Mouse (Mus musculus): Measurements from ENCODE around the gene Inppl1. TPM values are rescaled to one million over a fixed set of nuclear protein-coding genes. Genes with fewer than 3 reads are reported as not detected.

Gene Inppl1
- polyA plus RNA-seq, 1 experiment: 27.7 TPM

DNA sequence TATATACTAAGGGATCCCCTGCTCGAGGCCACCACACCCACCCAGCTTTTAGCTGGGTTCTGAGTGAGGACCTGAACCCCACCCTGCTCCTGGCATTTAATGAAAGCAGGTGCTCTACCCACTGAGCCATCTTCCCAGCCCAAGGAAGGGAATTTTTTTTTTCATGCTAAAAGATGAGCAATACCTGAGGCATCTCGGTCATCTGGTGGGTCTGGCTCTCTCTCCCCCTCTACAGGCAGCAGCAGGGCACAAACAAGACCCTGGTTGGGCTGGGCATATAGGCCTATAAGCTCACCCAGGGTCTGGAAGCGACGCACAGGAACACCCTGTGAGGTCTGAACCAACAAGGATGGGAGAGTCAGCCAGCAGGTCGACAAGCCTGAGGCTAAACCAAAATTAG, 4.7 kb downstream of the Inppl1 start:
- TF ChIP-seq POLR2A (IDR thresholded peaks at IDR 0.05; ENCODE audit: control insufficient read depth, low read depth, low read length) (no peak), CTCF (IDR thresholded peaks at IDR 0.05; ENCODE audit: control insufficient read depth, insufficient read depth, insufficient replicate concordance, low read depth, low read length) (no peak)
- peaks cover 7% of the 10 kb centered on the region for H3K4me1 ChIP-seq (ENCODE audit: control insufficient read depth, insufficient read depth, low read length)
- no peaks in the 10 kb centered on the region for H3K27me3 ChIP-seq (ENCODE audit: control insufficient read depth, insufficient read depth, low read length)
- no peak overlapping the region for H3K27ac ChIP-seq (ENCODE audit: control insufficient read depth, insufficient read depth, low read depth, low read length)
- H3K4me3 ChIP-seq (ENCODE audit: control insufficient read depth, low read depth, low read length): no peak overlapping the region
- H3K36me3 ChIP-seq (ENCODE audit: control insufficient read depth, insufficient read depth, low read length): no peaks in the 10 kb centered on the region; the same call in none of the 2 replicates

DNA sequence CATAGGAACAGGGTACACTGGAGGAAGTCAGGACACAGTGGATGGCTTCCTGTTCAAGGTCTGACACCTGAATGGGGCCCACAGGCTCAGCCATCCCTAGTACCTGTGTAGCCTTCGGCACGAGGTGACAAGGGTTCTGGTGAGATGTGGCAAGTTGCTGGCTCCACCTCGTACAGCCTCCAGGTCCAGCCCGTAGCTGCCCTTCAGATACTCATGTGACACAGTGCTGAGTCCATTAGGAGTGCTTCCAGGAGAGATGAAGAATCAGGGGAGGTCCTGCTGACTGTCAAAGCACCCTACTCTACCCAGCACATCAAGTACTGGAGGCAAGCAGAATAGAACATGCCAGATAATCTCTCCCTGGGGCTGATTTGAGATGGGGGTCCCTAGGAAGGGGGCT, 5.7 kb downstream of the Inppl1 start:
- TF ChIP-seq POLR2A (IDR thresholded peaks at IDR 0.05; ENCODE audit: control insufficient read depth, low read depth, low read length) (no peak), CTCF (IDR thresholded peaks at IDR 0.05; ENCODE audit: control insufficient read depth, insufficient read depth, insufficient replicate concordance, low read depth, low read length) (no peak)
- Histone ChIP-seq H3K27me3 (ENCODE audit: control insufficient read depth, insufficient read depth, low read length) (no peaks in the 10 kb centered on the region), H3K27ac (ENCODE audit: control insufficient read depth, insufficient read depth, low read depth, low read length) (no peak overlapping the region), H3K4me3 (ENCODE audit: control insufficient read depth, low read depth, low read length) (no peak overlapping the region), H3K4me1 (ENCODE audit: control insufficient read depth, insufficient read depth, low read length) (peaks cover 5% of the 10 kb centered on the region), H3K36me3 (ENCODE audit: control insufficient read depth, insufficient read depth, low read length) (peaks cover 2% of the 10 kb centered on the region)

DNA sequence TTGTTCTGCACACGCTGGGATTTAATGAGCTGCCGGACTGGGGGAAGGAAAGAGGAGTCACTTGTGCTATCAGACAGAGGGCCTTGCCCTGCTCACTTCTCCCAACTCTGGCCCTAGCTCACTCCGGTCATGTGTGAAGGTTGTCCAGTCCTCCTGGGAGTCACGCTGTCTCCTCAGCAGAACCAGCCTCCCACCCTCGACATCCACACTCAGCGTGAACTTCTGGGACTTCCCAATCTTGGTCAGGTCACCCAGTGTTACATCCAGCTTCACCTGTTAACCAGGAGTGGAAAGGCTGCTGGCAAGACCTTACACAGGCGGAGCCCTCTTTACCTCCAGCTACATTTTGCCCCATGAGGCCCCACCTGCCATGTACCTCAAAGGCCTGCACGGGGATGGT, 6.6 kb downstream of the Inppl1 start:
- TF ChIP-seq CTCF (IDR thresholded peaks at IDR 0.05; ENCODE audit: control insufficient read depth, insufficient read depth, insufficient replicate concordance, low read depth, low read length) (no peak), POLR2A (IDR thresholded peaks at IDR 0.05; ENCODE audit: control insufficient read depth, low read depth, low read length) (no peak)
- peaks cover 2% of the 10 kb centered on the region for H3K36me3 ChIP-seq (ENCODE audit: control insufficient read depth, insufficient read depth, low read length)
- no peak overlapping the region for H3K27ac ChIP-seq (ENCODE audit: control insufficient read depth, insufficient read depth, low read depth, low read length)
- H3K27me3 ChIP-seq (ENCODE audit: control insufficient read depth, insufficient read depth, low read length): no peaks in the 10 kb centered on the region
- H3K4me3 ChIP-seq (ENCODE audit: control insufficient read depth, low read depth, low read length): no peak overlapping the region
- peaks cover 5% of the 10 kb centered on the region for H3K4me1 ChIP-seq (ENCODE audit: control insufficient read depth, insufficient read depth, low read length)

DNA sequence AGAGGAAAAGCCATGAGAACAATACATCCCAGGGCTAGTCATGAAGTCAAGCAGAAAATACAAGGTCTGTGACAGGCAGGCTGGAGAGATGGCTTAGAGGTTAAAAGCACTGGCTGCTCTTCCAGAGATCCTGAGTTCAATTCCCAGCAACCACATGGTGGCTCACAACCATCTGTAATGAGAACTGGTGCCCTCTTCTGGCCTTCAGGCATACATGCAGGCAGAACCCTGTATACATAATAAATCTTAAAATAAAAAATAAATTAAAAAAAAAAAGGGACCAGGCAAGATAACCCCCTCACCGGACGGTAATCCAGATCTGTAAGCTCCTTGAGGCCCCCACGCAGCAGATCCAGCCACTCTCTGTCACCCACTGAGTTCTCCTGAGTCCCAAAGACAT, 7.7 kb downstream of the Inppl1 start:
- H3K36me3 ChIP-seq (ENCODE audit: control insufficient read depth, insufficient read depth, low read length): peaks cover 2% of the 10 kb centered on the region
- no peak for TF ChIP-seq CTCF (IDR thresholded peaks at IDR 0.05; ENCODE audit: control insufficient read depth, insufficient read depth, insufficient replicate concordance, low read depth, low read length)
- no peak for TF ChIP-seq POLR2A (IDR thresholded peaks at IDR 0.05; ENCODE audit: control insufficient read depth, low read depth, low read length)
- H3K4me3 ChIP-seq (ENCODE audit: control insufficient read depth, low read depth, low read length): no peak overlapping the region
- H3K27ac ChIP-seq (ENCODE audit: control insufficient read depth, insufficient read depth, low read depth, low read length): no peak overlapping the region
- no peaks in the 10 kb centered on the region for H3K4me1 ChIP-seq (ENCODE audit: control insufficient read depth, insufficient read depth, low read length)
- H3K27me3 ChIP-seq (ENCODE audit: control insufficient read depth, insufficient read depth, low read length): no peaks in the 10 kb centered on the region

DNA sequence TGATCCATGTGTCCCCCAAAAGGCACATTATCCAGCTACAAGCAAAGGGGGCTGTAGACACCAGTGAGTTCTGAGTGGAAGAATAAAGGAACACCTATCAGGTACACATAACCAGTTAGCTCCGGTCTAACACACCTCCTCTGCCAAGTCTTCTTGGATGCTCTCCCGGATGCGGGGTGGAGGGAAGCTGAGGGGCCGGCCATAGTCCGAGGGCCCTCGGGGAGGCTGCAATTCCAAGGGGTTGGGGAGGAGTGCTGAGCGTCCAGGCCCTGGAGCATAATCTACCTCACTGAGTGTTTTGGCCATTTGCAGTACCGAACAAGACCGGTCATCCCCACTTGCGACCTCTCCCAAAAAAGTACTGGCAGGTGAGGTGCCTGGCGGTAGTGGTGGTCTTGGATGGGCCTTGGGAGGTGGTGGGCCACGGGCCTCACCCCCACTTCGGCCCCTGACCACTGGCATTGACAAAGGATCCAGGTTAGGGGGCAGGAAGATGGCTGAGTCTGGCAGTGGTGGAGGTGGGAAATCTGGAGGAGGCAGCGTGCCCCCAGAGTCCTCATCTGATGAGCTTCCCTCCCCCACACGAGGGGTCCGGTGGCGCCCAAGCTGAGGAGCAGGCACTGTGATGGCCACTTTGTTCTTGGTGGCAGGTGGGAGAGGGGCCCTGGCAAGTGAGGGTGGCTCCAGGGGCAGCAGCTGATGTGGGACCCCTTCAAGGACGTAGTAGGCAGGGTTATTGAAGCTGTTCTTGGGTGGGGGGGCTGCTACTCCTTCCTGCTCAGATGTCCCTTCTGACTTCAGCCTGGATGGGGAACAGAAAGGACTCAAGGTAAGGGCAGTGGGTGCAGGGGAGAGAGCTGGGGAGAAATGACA, 14.0 kb downstream of the Inppl1 start:
- Histone ChIP-seq H3K27ac (ENCODE audit: control insufficient read depth, insufficient read depth, low read depth, low read length) (no peak overlapping the region), H3K4me1 (ENCODE audit: control insufficient read depth, insufficient read depth, low read length) (peaks cover 25% of the 10 kb centered on the region), H3K27me3 (ENCODE audit: control insufficient read depth, insufficient read depth, low read length) (peaks cover under 1% of the 10 kb centered on the region; the same call in 1 of the 2 replicates), H3K36me3 (ENCODE audit: control insufficient read depth, insufficient read depth, low read length) (peaks cover 2% of the 10 kb centered on the region; the same call in 1 of the 2 replicates), H3K4me3 (ENCODE audit: control insufficient read depth, low read depth, low read length) (no peak overlapping the region)
- TF ChIP-seq POLR2A (IDR thresholded peaks at IDR 0.05; ENCODE audit: control insufficient read depth, low read depth, low read length) (no peak), CTCF (IDR thresholded peaks at IDR 0.05; ENCODE audit: control insufficient read depth, insufficient read depth, insufficient replicate concordance, low read depth, low read length) (no peak)

DNA sequence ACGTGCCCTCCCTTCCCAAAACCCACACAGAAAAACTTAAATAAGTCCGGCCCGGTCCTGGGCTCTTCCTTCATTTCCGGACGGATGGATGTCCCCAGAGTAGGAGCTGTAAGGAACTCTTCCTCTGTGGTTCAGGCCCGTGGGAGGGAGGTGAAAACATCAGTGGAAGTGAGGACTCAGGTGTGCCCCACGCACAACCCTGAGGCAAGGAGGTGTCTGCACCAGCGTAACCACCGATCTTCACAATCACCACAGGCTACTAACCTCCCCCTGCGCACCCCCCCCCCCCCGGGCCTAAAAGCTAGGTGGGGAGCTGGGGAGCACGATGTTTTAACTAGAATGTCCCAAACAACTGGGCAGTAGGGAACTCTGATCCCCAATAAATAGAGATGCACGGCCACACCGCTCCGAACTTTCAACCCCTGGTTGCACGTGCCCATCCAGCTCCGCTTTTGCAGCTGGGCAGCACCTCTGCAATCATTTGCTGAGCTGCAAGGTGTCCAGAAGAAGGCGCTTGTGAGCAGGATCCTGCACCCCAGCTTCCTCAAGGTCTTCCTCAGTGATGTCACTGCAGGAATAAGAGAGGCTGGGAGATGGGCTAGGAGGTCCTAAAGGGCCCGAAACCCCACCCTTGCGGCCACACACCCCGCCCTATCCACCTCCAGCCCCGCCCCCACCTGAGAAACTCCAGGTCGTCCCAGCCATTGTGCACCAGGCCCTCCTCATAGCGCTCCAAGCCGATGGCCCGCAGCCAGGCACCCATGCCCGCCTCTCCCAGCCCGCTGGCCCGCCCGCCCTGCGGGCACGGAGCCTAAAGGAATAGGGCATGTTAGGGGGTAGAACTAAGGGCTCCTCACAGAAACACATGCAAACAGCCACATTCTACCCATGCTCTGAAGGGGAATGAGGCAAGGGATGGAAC, 14.9 kb downstream of the Inppl1 start:
- H3K27me3 ChIP-seq (ENCODE audit: control insufficient read depth, insufficient read depth, low read length): peaks cover 3% of the 10 kb centered on the region
- H3K4me1 ChIP-seq (ENCODE audit: control insufficient read depth, insufficient read depth, low read length): peaks cover 32% of the 10 kb centered on the region
- no peak overlapping the region for H3K27ac ChIP-seq (ENCODE audit: control insufficient read depth, insufficient read depth, low read depth, low read length)
- TF ChIP-seq CTCF (IDR thresholded peaks at IDR 0.05; ENCODE audit: control insufficient read depth, insufficient read depth, insufficient replicate concordance, low read depth, low read length) (peak; percentile 27; the same call in 1 of the 2 replicates), POLR2A (IDR thresholded peaks at IDR 0.05; ENCODE audit: control insufficient read depth, low read depth, low read length) (no peak)
- H3K4me3 ChIP-seq (ENCODE audit: control insufficient read depth, low read depth, low read length): no peak overlapping the region
- H3K36me3 ChIP-seq (ENCODE audit: control insufficient read depth, insufficient read depth, low read length): peaks cover 2% of the 10 kb centered on the region; the same call in 1 of the 2 replicates

All from testis, adult 2 months (tissue).